Mouse (Mus musculus) CH12.LX (cell line): Measurements from ENCODE around the gene Ccnc. TPM values are rescaled to one million over a fixed set of nuclear protein-coding genes. Genes with fewer than 3 reads are reported as not detected.

ENCODE experiments used
- DNase-seq: peaks from one replicate; pipeline ENCODE4 v3.0.0-alpha.2; 2013; ENCODE audit errors: extremely low read depth
- H3K27ac ChIP-seq: 2 replicates; pipeline ENCODE4 v1.5.1; 2012; ENCODE audit warnings: low read depth, mild to moderate bottlenecking, control low read depth, moderate library complexity; ENCODE audit not compliant: insufficient read depth
- H3K27me3 ChIP-seq: replicated peaks from 2 replicates; pipeline ENCODE3; 2012; ENCODE audit warnings: inconsistent platforms
- H3K36me3 ChIP-seq, 2 experiments: replicated peaks in 1 of 2; 2 replicates each; pipeline versions ENCODE3 to v1.6.1; 2012; ENCODE audit warnings: inconsistent platforms in 1 of 2, low read length in 1 of 2, mild to moderate bottlenecking in 1 of 2, mixed read lengths in 1 of 2, moderate library complexity in 1 of 2; ENCODE audit not compliant: control insufficient read depth in 1 of 2, insufficient read depth in 1 of 2
- H3K4me1 ChIP-seq, 2 experiments: 2 replicates each; pipeline ENCODE4 v1.6.1; 2012; ENCODE audit warnings: inconsistent platforms in 1 of 2, moderate library complexity in 1 of 2; ENCODE audit not compliant: insufficient read depth in 2 of 2, control insufficient read depth in 1 of 2
- H3K4me2 ChIP-seq: 2 replicates; pipeline ENCODE4 v1.6.1; 2012; ENCODE audit warnings: low read depth, mild to moderate bottlenecking, control low read depth; ENCODE audit not compliant: poor library complexity, insufficient read depth, severe bottlenecking
- H3K4me3 ChIP-seq, 3 experiments: fragments of 150-350 bp in 1 of 3; sonication (generic) in 1 of 3; replicated peaks in 1 of 3; 2 replicates each; pipeline versions ENCODE3 to v1.5.1; 2011 to 2012; ENCODE audit warnings: low read depth in 2 of 3, low read length in 2 of 3, mild to moderate bottlenecking in 2 of 3, moderate library complexity in 2 of 3, control low read depth in 1 of 3, improper control_type of control experiment in 1 of 3, inconsistent platforms in 1 of 3, mixed read lengths in 1 of 3; ENCODE audit not compliant: poor library complexity in 1 of 3
- H3K79me2 ChIP-seq: replicated peaks from 2 replicates; pipeline ENCODE4 v1.6.1; 2012; ENCODE audit warnings: mild to moderate bottlenecking, moderate library complexity; ENCODE audit not compliant: control insufficient read depth, poor library complexity, insufficient read depth, severe bottlenecking; ENCODE audit errors: extremely low read depth
- H3K9ac ChIP-seq: 2 replicates; pipeline ENCODE4 v1.6.1; 2012; ENCODE audit warnings: low read depth, mild to moderate bottlenecking, control low read depth, moderate library complexity; ENCODE audit not compliant: insufficient read depth
- H3K9me3 ChIP-seq: replicated peaks from 2 replicates; pipeline ENCODE3; 2012; ENCODE audit warnings: low read length, inconsistent platforms, mixed read lengths
- CTCF ChIP-seq, 2 experiments: IDR thresholded peaks in 1 of 2; conservative IDR thresholded peaks in 1 of 2; 2 replicates each; pipeline ENCODE4 v1.5.1; 2011 to 2012; ENCODE audit warnings: low read depth in 2 of 2, low read length in 2 of 2, improper control_type of control experiment in 1 of 2, inconsistent platforms in 1 of 2, mild to moderate bottlenecking in 1 of 2, moderate library complexity in 1 of 2
- EP300 ChIP-seq: IDR thresholded peaks from 2 replicates; pipeline ENCODE4 v1.6.1; 2011; ENCODE audit warnings: low read length, improper control_type of control experiment
- ETS1 ChIP-seq: conservative IDR thresholded peaks from 2 replicates; pipeline ENCODE4 v1.6.1; 2012; ENCODE audit warnings: low read depth, mild to moderate bottlenecking, inconsistent platforms, low read length, improper control_type of control experiment, moderate library complexity
- HCFC1 ChIP-seq: IDR thresholded peaks from 2 replicates; pipeline ENCODE4 v1.6.1; 2012; ENCODE audit warnings: low read depth, mild to moderate bottlenecking, inconsistent platforms, low read length, improper control_type of control experiment
- JUN ChIP-seq: IDR thresholded peaks from 2 replicates; pipeline ENCODE4 v1.6.1; 2011; ENCODE audit warnings: low read depth, mild to moderate bottlenecking, low read length, improper control_type of control experiment, moderate library complexity; ENCODE audit not compliant: insufficient read depth
- KAT2A ChIP-seq: IDR thresholded peaks from 2 replicates; pipeline ENCODE4 v1.6.1; 2012; ENCODE audit warnings: low read length, improper control_type of control experiment, inconsistent platforms; ENCODE audit not compliant: insufficient replicate concordance
- MAFK ChIP-seq: IDR thresholded peaks from 2 replicates; pipeline ENCODE4 v1.6.1; 2011; ENCODE audit warnings: low read length, improper control_type of control experiment; ENCODE audit not compliant: insufficient replicate concordance
- MAX ChIP-seq: IDR thresholded peaks from 2 replicates; pipeline ENCODE4 v1.6.1; 2011; ENCODE audit warnings: low read length, improper control_type of control experiment
- MEF2A ChIP-seq: IDR thresholded peaks from 2 replicates; pipeline ENCODE4 v1.6.1; 2014; ENCODE audit warnings: low read depth, mild to moderate bottlenecking, inconsistent platforms, low read length, improper control_type of control experiment, borderline replicate concordance
- RCOR1 ChIP-seq: conservative IDR thresholded peaks from 2 replicates; pipeline ENCODE4 v1.6.1; 2012; ENCODE audit warnings: low read depth, mild to moderate bottlenecking, inconsistent platforms, low read length, improper control_type of control experiment
- SMC3 ChIP-seq: IDR thresholded peaks from 2 replicates; pipeline ENCODE4 v1.6.1; 2011; ENCODE audit warnings: low read depth, low read length, improper control_type of control experiment
- TBP ChIP-seq: conservative IDR thresholded peaks from 2 replicates; pipeline ENCODE4 v1.6.1; 2011; ENCODE audit warnings: low read depth, low read length, improper control_type of control experiment
- TCF12 ChIP-seq: IDR thresholded peaks from 2 replicates; pipeline ENCODE4 v1.6.1; 2014; ENCODE audit warnings: low read depth, mild to moderate bottlenecking, inconsistent platforms, low read length, improper control_type of control experiment
- USF2 ChIP-seq: conservative IDR thresholded peaks from 2 replicates; pipeline ENCODE4 v1.6.1; 2011; ENCODE audit warnings: low read depth, low read length, improper control_type of control experiment
- ZC3H11A ChIP-seq: IDR thresholded peaks from 2 replicates; pipeline ENCODE4 v1.6.1; 2012; ENCODE audit warnings: low read depth, mild to moderate bottlenecking, inconsistent platforms, low read length, improper control_type of control experiment
- ZKSCAN1 ChIP-seq: IDR thresholded peaks from 2 replicates; pipeline ENCODE4 v1.6.1; 2012; ENCODE audit warnings: low read depth, inconsistent platforms, low read length, improper control_type of control experiment, borderline replicate concordance
- dilution Hi-C: fragments of 300-500 bp; cut with MboI; formaldehyde crosslinking; loops from 2 replicates; pipeline ENCODE4 v1.14.3; 2020; ENCODE audit warnings: low sequenced_read_pairs; ENCODE audit not compliant: extremely low pct_unique_long_range_greater_than_20kb, extremely low pct_ligation_motif_present
- in situ Hi-C: fragments of 300-500 bp; cut with MboI; formaldehyde crosslinking; loops from 3 replicates; pipeline ENCODE4 v1.14.3; 2019; ENCODE audit warnings: low sequenced_read_pairs, low pct_ligation_motif_present, low pct_unique_long_range_greater_than_20kb, mixed read lengths
- polyA plus RNA-seq: library from polyadenylated mRNA; unstranded; fragments of >175 nt; gene quantifications from 2 replicates; pipeline ENCODE4 v1.2.1, GENCODE M21; 2012; ENCODE audit warnings: low read depth; ENCODE audit not compliant: insufficient read length
- total RNA-seq, 2 experiments: library from RNA; depleted of rRNA; stranded (reverse); fragments of 300-350 nt in 1 of 2; fragments of >200 nt in 1 of 2; gene quantifications; 2 replicates each; pipeline ENCODE4 v1.2.3; 2012 to 2014

The Ccnc gene
- total and polyA plus RNA-seq, 3 experiments, result 20.7 to 61.4 (median 32.3) TPM

DNA sequence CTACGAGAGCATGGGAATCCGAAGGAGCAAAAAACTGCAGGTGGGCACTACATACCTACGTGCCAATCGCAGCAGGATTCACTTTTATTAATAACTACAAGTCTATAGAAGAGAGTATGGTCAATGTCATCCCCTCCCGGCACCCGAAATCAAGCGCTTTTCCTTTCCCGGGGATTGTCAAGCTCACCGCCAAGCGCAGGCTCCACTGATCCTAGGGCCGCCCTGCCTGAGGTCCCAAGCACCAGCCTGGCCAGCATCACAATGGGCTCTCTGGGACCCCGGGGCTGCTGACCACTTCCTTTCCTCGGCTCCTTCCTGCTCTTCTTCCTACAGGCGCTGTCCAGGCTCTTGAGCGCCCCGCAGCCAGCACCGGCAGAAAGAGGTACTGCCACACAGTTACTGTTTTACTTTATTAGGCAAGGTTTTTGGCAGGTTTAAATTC, 39.4 kb downstream of the Ccnc start, which contains the start of the genes Usp45 and Tstd3 (continued):
- TF ChIP-seq JUN, result no peak
- TF ChIP-seq HCFC1, result peak; percentile 62
- no peak; the same call in 1 of the 2 replicates for TF ChIP-seq EP300
- no peak for TF ChIP-seq ZC3H11A
- TF ChIP-seq ETS1, result no peak
- no peak for TF ChIP-seq MAX
- peak; percentile 50 to 79 for TF ChIP-seq CTCF (conservative IDR thresholded peaks at IDR 0.05 in 1 of 2, IDR thresholded peaks at IDR 0.05 in 1 of 2; ENCODE audit: low read depth in 2 of 2, low read length in 2 of 2)
- TF ChIP-seq RCOR1, result no peak

DNA sequence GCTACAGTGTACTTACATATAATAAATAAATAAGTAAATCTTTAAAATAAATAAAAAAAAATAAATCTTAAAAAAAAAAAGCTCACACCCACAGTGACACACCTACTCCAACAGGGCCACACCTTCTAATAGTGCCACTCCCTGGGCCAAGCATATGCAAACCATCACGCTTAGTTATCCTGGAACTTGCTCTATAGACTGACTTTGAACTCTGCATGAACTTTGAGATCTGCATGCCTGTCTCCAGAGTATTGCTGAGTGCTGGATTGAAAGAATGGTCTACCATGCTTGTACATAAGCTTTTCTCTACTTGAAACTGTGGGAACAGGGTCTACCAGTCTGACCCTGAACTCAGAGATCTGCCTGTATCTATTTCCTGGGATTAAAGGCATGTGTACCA, 43.6 kb downstream of the Ccnc start:
- Histone ChIP-seq H3K27me3 (no peaks in the 10 kb centered on the region), H3K79me2 (peaks cover 4% of the 10 kb centered on the region; the same call in 1 of the 2 replicates)
- dilution Hi-C loops, result no loop called here

DNA sequence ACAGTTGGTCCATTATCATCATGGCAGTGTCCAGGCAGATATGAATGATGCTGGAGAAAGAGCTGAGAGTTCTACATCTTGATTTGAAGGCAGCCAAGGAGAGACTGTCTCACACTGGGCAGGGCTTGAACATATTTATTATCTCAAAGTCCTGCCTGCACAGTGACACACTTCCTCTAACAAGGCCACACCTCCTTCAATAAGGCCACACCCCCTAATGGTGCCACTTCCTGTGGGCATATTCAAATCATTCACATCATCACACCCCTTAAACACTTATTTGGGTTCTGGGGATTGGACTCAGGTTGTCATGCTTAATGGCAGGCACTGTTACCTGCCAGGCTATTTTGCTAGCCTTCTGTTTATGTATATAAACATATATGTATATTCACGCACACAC, 44.8 kb downstream of the Ccnc start:
- H3K4me3 ChIP-seq, result no peak overlapping the region
- no peak overlapping the region for H3K4me2 ChIP-seq
- peaks cover 2% of the 10 kb centered on the region; the same call in 1 of the 2 replicates for H3K79me2 ChIP-seq
- peaks cover 2 to 21% of the 10 kb centered on the region in 2 experiments; a peak in 2 of 4 replicates for H3K4me1 ChIP-seq
- peaks cover 3% of the 10 kb centered on the region for H3K9me3 ChIP-seq
- peak; percentile 29 for DNase-seq
- no peak overlapping the region for H3K27ac ChIP-seq
- TF ChIP-seq TCF12 (no peak), USF2 (no peak), MEF2A (no peak), HCFC1 (no peak), ZKSCAN1 (no peak)
- no peaks in the 10 kb centered on the region for H3K36me3 ChIP-seq
- no peak overlapping the region for H3K9ac ChIP-seq
- H3K27me3 ChIP-seq, result no peaks in the 10 kb centered on the region
- in situ Hi-C loops, result no loop called here
- dilution Hi-C loops, result no loop called here

More for the DNA sequence above, 43.6 kb downstream of the Ccnc start:
- no peak overlapping the region for H3K9ac ChIP-seq
- H3K4me3 ChIP-seq, result no peak overlapping the region
- no peak overlapping the region for H3K27ac ChIP-seq
- H3K4me1 ChIP-seq, result peaks cover 0 to 21% of the 10 kb centered on the region in 2 experiments; a peak in 2 of 4 replicates
- DNase-seq, result no peak
- H3K36me3 ChIP-seq, result no peaks in the 10 kb centered on the region
- no peak for TF ChIP-seq SMC3
- no peak for TF ChIP-seq ETS1
- no peak for TF ChIP-seq MAX
- no peak for TF ChIP-seq KAT2A
- TF ChIP-seq TBP, result no peak
- TF ChIP-seq EP300, result no peak
- no peak for TF ChIP-seq USF2
- no peak for TF ChIP-seq ZC3H11A
- TF ChIP-seq TCF12, result no peak
- no peak for TF ChIP-seq MAFK
- peaks cover 3% of the 10 kb centered on the region for H3K9me3 ChIP-seq
- in situ Hi-C loops, result no loop called here
- no peak overlapping the region for H3K4me2 ChIP-seq
